Mouse (Mus musculus): ENCODE results near the gene Olfr974. TPM values are rescaled to one million over a fixed set of nuclear protein-coding genes. Genes with fewer than 3 reads are reported as not detected.
"Not testable (repeated sequence)": the region's sequence is repeated elsewhere in the genome, so short reads cannot be mapped to it uniquely, and the experiment has no call there.

Olfr974 gene
- polyA plus RNA-seq, 1 experiment, result not detected

DNA sequence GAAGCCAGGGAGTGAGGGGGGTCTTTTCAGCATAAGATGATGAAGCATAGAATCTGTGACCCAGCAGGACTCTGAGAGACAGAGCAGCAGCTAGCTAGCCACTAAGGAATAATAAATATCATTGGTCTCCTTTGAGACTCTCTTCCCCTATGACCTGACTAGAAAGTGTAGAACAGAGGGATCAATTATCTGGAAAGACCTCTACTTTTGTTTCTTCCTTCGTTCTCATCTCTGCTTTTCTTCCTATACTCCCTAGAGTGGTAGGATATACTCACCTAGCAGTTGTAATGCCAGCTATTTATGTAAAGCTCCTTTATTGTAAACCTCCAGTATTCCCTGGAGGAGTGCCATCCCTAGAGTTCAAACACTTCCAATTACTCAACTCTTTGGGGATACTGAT lies 14.6 kb downstream of the Olfr974 start, which contains the start of gene Olfr975:
Gene Olfr975 (minus strand): TSS at position 101 of the 400 bp plus-strand sequence.
- Histone ChIP-seq H3K36me3 (ENCODE audit: control insufficient read depth, insufficient read depth) (no peaks in the 10 kb centered on the region), H3K79me3 (ENCODE audit: low read depth) (no peaks in the 10 kb centered on the region), H3K4me3 (ENCODE audit: insufficient read depth, poor library complexity, severe bottlenecking) (no peak within 1 kb of the TSS), H3K27me3 (ENCODE audit: control insufficient read depth, insufficient read depth, insufficient read length) (no peaks in the 10 kb centered on the region), H3K79me2 (ENCODE audit: control insufficient read depth, insufficient read depth) (no peaks in the 10 kb centered on the region), H3ac (ENCODE audit: control insufficient read depth, insufficient read length, low read depth) (no peak within 1 kb of the TSS)
- TF ChIP-seq MYOG (IDR thresholded peaks at IDR 0.05; ENCODE audit: control insufficient read depth, extremely low read depth, insufficient read length), result no peak
- no peak for TF ChIP-seq FOSL1 (IDR thresholded peaks at IDR 0.05; ENCODE audit: insufficient read depth, low read length, poor library complexity, severe bottlenecking)
- no peak for TF ChIP-seq USF1 (IDR thresholded peaks at IDR 0.05; ENCODE audit: low read depth)
- TF ChIP-seq MAX (IDR thresholded peaks at IDR 0.05), result no peak
- no peak for TF ChIP-seq CTCF (IDR thresholded peaks at IDR 0.05; ENCODE audit: control insufficient read depth, insufficient read depth, insufficient read length)
- TF ChIP-seq MYOD1 (IDR thresholded peaks at IDR 0.05; ENCODE audit: control insufficient read depth, insufficient read length, low read depth), result no peak
- no peak for TF ChIP-seq CEBPB (IDR thresholded peaks at IDR 0.05; ENCODE audit: low read depth)

- H3K4me3 ChIP-seq (ENCODE audit: insufficient read depth, poor library complexity, severe bottlenecking); H3K36me3 ChIP-seq (ENCODE audit: control insufficient read depth, insufficient read depth); H3K79me3 ChIP-seq (ENCODE audit: low read depth); H3ac ChIP-seq (ENCODE audit: control insufficient read depth, insufficient read length, low read depth); H3K79me2 ChIP-seq (ENCODE audit: control insufficient read depth, insufficient read depth); H3K27me3 ChIP-seq (ENCODE audit: control insufficient read depth, insufficient read depth, insufficient read length): not testable (repeated sequence)
Observed at GRCm38 (mm10) chr9:39961033-39961432, 23.7 kb downstream of the Olfr974 start, which contains the start of gene Olfr976. Gene Olfr976 (minus strand): TSS chr9:39961133.

DNA sequence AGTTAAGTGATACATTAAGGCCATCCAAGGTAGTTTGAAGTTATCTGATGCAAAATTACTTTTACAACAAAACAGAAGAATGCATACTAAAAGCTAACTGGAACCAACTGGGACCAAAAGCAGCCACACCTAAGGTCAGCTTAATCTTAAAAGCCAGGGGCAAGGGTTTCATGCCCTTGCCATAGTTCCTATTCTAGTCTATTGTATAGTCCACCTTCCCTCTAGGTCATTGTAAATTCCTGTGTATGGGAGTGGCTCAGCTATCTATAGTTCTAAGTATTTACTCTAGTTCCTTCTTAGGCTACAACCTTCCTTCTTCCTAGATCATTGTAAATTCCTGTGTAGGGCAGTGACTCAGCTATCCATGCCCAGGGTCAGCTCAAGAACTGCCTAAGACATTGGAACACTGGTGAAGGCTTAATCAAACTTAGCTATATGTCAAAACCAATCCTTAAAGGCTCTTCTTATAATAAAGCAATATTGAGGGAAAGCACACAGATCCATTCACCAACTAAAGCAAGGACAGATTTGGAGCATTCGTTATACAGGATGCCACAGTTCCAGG lies 39.4 kb downstream of the Olfr974 start:
- not testable (repeated sequence) for H3K36me3 ChIP-seq (ENCODE audit: control insufficient read depth, insufficient read depth); H3K4me3 ChIP-seq (ENCODE audit: insufficient read depth, poor library complexity, severe bottlenecking); H3K27me3 ChIP-seq (ENCODE audit: control insufficient read depth, insufficient read depth, insufficient read length)

GRCm38 (mm10) chr9:39991813-39992212 lies 54.5 kb downstream of the Olfr974 start, which contains the start of gene Olfr978:
Gene Olfr978 (plus strand): TSS chr9:39992113.
- no peak for TF ChIP-seq CEBPB (IDR thresholded peaks at IDR 0.05; ENCODE audit: low read depth)
- TF ChIP-seq CTCF (IDR thresholded peaks at IDR 0.05; ENCODE audit: control insufficient read depth, insufficient read depth, insufficient read length), result no peak
- no peak for TF ChIP-seq FOSL1 (IDR thresholded peaks at IDR 0.05; ENCODE audit: insufficient read depth, low read length, poor library complexity, severe bottlenecking)
- no peak for TF ChIP-seq MYOG (IDR thresholded peaks at IDR 0.05; ENCODE audit: control insufficient read depth, extremely low read depth, insufficient read length)
- no peak for TF ChIP-seq MYOD1 (IDR thresholded peaks at IDR 0.05; ENCODE audit: control insufficient read depth, insufficient read length, low read depth)
- no peak for TF ChIP-seq USF1 (IDR thresholded peaks at IDR 0.05; ENCODE audit: low read depth)
- no peak for TF ChIP-seq MAX (IDR thresholded peaks at IDR 0.05)
- Histone ChIP-seq H3K79me3 (ENCODE audit: low read depth) (no peaks in the 10 kb centered on the region), H3K79me2 (ENCODE audit: control insufficient read depth, insufficient read depth) (no peaks in the 10 kb centered on the region), H3K4me3 (ENCODE audit: insufficient read depth, poor library complexity, severe bottlenecking) (no peak within 1 kb of the TSS), H3ac (ENCODE audit: control insufficient read depth, insufficient read length, low read depth) (no peak within 1 kb of the TSS), H3K36me3 (ENCODE audit: control insufficient read depth, insufficient read depth) (no peaks in the 10 kb centered on the region), H3K27me3 (ENCODE audit: control insufficient read depth, insufficient read depth, insufficient read length) (no peaks in the 10 kb centered on the region)

More for the DNA sequence above, 39.4 kb downstream of the Olfr974 start:
- H3ac ChIP-seq (ENCODE audit: control insufficient read depth, insufficient read length, low read depth); H3K79me3 ChIP-seq (ENCODE audit: low read depth); H3K79me2 ChIP-seq (ENCODE audit: control insufficient read depth, insufficient read depth): not testable (repeated sequence)

Other genes starting within 250 kb of the Olfr974 start
- 0.04 TPM for gene Olfr149, start 230.4 kb upstream of the Olfr974 start, polyA plus RNA-seq (2012; fragmentation: generic; extraction: Trizol)
- gene Olfr965, start 226.1 kb upstream of the Olfr974 start, polyA plus RNA-seq (2012; fragmentation: generic; extraction: Trizol), result not detected
- not detected for gene Olfr150, start 206.5 kb upstream of the Olfr974 start, polyA plus RNA-seq (2012; fragmentation: generic; extraction: Trizol)
- gene Olfr967, start 191.3 kb upstream of the Olfr974 start, polyA plus RNA-seq (2012; fragmentation: generic; extraction: Trizol), result not detected
- gene Olfr968, start 154.2 kb upstream of the Olfr974 start, polyA plus RNA-seq (2012; fragmentation: generic; extraction: Trizol), result not detected
- gene Olfr969, start 146.6 kb upstream of the Olfr974 start, polyA plus RNA-seq (2012; fragmentation: generic; extraction: Trizol), result not detected
- gene Olfr970, start 128.6 kb upstream of the Olfr974 start, polyA plus RNA-seq (2012; fragmentation: generic; extraction: Trizol), result not detected
- gene Olfr971, start 100.6 kb upstream of the Olfr974 start, polyA plus RNA-seq (2012; fragmentation: generic; extraction: Trizol), result not detected
- not detected for gene Olfr972, start 71.1 kb upstream of the Olfr974 start, polyA plus RNA-seq (2012; fragmentation: generic; extraction: Trizol)
- not detected for gene Olfr229, start 30.2 kb upstream of the Olfr974 start, polyA plus RNA-seq (2012; fragmentation: generic; extraction: Trizol)
- gene Olfr975, start 14.5 kb downstream of the Olfr974 start, polyA plus RNA-seq (2012; fragmentation: generic; extraction: Trizol), result not detected
- not detected for gene Olfr976, start 23.6 kb downstream of the Olfr974 start, polyA plus RNA-seq (2012; fragmentation: generic; extraction: Trizol)
- gene Olfr978, start 54.6 kb downstream of the Olfr974 start, polyA plus RNA-seq (2012; fragmentation: generic; extraction: Trizol), result not detected
- gene Olfr979, start 66.0 kb downstream of the Olfr974 start, polyA plus RNA-seq (2012; fragmentation: generic; extraction: Trizol), result not detected
- gene Olfr980, start 72.1 kb downstream of the Olfr974 start, polyA plus RNA-seq (2012; fragmentation: generic; extraction: Trizol), result not detected
- gene Olfr981, start 84.0 kb downstream of the Olfr974 start, polyA plus RNA-seq (2012; fragmentation: generic; extraction: Trizol), result not detected
- not detected for gene Olfr982, start 136.3 kb downstream of the Olfr974 start, polyA plus RNA-seq (2012; fragmentation: generic; extraction: Trizol)
- not detected for gene Olfr983, start 156.1 kb downstream of the Olfr974 start, polyA plus RNA-seq (2012; fragmentation: generic; extraction: Trizol)
- gene Olfr984, start 176.7 kb downstream of the Olfr974 start, polyA plus RNA-seq (2012; fragmentation: generic; extraction: Trizol), result not detected
- gene Olfr985, start 192.7 kb downstream of the Olfr974 start, polyA plus RNA-seq (2012; fragmentation: generic; extraction: Trizol), result not detected
- not detected for gene Tmem225, start 210.6 kb downstream of the Olfr974 start, polyA plus RNA-seq (2012; fragmentation: generic; extraction: Trizol)
- not detected for gene Olfr986, start 243.4 kb downstream of the Olfr974 start, polyA plus RNA-seq (2012; fragmentation: generic; extraction: Trizol)

Data from C2C12 (cell line).